Mouse (Mus musculus): ENCODE measurements around the gene Inpp5e.

Gene Inpp5e

DNA sequence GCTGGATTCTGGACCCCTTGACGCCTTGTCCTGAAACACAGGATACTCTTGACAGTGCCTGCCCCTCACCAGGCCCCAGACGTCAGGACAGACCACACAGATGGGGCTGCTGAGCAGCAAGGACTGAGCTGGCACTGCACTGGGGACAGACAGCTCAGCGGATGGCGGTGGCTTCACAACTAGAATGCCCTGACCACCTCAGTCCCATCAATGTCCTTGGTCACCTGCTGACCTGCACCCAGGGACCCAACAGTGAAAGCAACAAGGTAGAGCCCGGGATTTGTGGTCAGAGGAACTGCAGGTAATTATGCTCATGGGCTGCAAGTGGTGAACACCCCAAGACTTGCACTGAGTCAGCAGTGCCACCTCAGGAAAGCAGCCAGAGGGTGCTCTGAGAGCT, 46.0 kb downstream of the Inpp5e start:
- no peak for DNase-seq (ENCODE audit: low spot score)

DNA sequence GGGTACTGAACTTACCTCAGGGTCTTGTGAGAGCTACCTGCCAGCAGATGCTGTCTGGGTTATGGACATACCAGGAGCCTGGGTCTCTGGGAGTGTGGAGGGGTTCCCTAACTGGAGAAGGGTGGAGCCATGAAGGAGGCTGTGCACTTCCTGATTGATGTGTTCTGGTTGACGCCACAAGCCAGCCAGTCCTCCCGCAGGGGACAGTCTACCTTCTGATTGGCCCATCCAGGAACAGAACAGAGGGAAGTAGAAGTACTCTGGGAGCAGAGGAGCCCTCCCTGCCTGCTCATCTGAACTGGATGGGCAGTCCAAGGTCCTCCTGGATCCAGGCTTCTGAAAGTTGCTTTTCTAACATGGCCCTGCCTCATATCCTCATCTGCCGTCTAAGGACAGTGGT, 48.2 kb downstream of the Inpp5e start, which contains the start of gene Card9:
Card9 (minus strand) TSS at position 147 of the 400 bp plus-strand sequence.
- DNase-seq (ENCODE audit: low spot score), result no peak

DNA sequence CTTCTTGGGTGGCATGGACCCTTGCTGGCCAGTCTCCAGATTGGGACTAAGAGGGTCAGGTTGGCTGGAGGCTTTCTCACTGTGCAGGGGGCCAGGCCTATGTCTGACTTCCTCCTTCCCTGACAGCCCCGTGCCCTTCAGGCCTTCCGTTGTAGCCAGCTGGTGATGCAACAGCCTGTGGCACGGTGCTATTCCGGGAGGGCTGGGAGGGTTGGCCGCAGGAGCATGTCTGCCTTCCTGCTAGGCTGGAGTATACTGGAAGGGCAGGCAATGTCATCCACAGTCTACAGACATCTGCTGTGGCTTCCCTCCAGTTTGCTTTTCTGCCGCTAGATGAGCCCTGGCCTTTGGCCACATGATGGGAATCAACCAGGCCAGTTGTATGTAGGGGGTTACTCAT, 49.0 kb downstream of the Inpp5e start:
- no peak for DNase-seq (ENCODE audit: low spot score)

DNA sequence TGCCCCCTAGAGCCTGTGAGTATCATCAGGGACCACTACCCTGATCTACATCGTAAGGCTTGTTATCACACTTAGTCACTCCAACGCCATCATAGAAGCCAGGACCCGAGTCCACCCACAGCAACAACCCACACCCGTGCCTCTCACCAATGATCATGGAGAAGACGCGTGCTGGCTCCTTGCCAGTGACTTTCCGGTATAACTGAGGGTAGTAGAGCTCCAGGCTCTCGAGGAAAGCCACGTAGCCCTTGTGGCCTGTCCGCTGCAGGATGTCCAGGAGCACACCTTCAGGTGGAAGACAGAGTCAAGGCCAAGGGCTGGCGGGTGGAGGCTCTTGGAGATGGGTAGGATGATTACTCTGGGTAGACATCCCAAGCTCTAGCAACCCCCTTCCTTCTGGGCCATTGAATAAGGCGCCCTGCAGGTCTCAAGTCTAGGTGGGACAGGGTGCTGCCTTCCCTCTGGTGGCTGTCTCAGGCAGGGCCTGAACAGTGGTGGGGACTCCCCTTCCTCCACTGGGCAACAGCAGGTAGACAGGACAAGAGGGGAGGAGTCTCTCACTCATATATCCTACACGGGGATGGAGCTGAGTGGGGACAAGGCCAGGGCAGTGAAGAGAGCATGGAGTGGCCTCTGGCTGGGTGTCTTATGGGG, 50.2 kb downstream of the Inpp5e start:
- DNase-seq (ENCODE audit: low spot score), result no peak

DNA sequence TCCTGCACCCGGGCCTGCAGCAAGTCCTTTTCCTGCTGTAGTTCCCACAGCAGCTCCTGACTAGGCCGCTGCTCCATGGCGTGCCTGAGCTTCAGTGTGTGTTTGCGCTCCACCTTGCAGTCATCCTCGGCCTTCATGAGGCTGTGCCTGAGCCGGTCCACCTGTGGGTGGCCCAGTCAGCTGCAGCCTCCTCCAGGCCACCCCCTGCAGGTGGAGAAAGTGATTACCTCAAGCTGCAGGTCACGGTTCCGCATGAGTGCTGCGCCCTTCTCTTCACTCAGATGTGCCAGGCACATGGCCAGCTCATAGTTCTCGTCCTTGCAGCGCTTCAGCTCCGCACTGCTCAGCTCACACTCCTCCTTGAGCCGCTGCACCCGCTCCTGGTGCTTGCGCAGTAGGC, 51.5 kb downstream of the Inpp5e start:
- DNase-seq (ENCODE audit: low spot score), result no peak

DNA sequence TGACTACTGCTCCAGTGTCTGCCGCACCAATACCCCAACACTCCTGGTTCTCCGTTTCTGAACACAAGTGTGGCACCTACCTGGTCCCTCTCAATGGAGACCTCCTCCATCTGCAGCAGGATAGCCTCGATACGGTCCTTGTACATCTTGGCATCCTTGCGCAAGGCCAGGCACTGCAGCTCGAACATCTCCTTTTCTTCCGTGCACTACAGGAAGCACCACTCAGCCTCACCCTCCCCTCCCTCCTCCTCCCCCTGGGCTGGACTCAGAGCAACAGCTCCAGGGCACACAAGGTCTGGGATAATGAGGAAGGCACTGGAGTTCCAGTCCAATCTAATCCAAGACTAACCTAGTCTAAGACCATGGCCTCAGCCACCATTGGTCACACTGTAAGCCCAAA, 52.3 kb downstream of the Inpp5e start:
- no peak for DNase-seq (ENCODE audit: low spot score)

DNA sequence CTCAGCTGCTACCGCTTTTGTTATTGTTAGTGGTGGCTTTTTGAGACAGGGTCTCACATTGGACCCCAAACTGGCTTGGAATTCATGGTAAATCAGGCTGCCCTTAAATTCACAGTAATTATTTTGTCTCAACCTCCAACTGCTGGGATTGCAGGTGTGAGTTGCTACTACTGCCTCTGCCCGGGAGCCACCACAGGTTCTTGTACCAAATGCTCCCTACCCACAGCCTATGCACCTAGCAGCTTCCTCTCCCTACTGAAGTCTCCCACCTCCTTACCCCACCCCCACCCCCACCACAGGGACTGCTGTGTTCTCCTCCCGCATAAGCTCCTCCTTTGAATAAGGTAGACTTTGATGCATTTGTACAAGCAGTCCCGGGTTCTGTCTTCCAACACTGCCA, 52.8 kb downstream of the Inpp5e start:
- no peak for DNase-seq (ENCODE audit: low spot score)

DNA sequence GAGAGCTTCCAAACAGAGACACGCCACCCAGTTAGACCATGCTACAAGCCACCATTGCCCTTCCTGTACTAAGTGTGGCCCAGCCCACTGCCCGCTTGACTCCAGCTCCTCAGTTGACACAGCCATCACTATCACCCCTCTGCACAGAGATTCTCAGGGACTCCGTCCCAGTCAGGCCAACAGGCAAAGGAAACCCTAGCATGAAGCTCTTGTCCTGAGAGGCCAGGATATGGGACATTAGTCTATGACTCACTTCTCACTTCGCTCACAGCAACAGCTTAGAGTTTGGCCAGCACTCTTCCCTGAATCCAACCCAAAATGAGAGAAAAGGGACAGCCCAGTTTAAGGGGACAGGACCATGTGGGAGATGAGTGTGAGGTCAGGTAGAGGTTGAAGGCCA, 54.6 kb downstream of the Inpp5e start:
- no peak for DNase-seq (ENCODE audit: low spot score)

DNA sequence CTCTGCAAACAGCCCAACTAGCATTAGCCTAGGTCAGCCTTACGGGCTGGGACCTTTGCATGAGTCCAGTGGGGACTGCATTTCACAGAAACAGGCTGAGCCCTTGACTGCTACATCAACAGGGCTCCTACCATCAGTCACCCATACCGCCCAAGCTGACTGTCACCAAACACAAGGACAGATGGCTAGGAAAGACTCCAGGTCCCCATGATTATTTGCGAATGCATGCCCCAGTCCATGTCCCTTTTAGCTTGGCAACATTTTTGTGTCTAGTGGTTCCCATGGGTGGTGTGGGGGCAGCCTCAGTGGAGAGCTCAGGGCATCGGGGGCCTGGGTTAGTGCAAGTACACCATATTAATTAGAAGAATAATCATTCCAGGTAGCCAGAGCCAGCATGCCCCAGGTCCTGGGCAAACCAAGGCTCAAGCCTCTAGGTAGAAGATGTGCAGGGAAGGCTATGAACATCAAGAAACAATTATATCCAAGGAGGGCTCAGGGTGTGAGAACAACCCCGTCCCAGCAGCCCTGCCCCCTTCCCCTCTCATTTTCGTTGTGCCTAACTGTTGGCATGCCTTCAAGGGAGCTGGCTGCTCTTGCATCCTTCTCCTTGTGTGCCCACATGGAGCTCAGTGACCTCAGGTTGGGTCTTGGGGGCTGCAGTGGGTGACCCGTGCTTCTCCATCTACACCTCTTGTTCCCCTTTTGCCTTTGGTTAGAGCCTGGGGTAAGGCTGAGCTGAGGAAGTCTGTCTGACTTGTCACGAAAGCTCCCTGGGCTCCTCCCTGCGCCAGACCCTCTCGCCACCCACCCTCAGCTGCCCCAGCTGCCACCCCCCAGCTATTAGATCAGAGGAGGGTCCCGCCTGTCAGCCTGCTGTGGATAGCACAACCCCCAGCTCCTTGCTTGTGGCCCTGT, 55.7 kb downstream of the Inpp5e start:
- no peak for DNase-seq (ENCODE audit: low spot score)

DNA sequence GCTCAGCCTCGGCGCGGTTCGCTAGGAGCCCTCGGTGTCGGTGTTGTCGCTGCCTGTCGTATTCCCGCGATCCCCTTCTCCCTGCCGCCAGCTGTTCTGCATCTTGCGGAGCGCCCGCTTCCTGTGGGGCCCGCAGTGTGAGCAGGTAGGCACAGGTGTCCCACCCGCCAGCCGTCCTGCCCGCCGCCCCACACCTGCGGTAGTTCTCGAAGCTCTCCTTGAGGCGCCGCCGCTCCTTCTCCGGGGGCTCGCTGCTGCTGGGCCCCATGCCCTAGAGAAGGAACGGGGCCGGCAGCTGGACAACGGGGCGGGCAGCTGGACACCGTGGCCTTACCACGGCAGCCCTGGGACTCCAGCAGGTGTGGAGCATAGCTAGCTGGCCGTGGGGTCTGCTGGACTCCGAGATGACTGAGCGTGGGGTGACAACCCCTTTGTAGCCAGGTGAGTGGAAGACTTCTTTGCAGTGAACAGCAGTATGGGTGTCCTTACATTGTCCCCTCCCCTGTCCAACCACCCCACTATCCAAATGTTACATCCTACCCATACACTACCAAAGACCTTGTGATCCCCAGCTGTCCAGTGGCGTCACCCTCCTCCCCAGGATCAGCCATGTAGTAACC, 56.6 kb downstream of the Inpp5e start:
- no peak for DNase-seq (ENCODE audit: low spot score)

DNA sequence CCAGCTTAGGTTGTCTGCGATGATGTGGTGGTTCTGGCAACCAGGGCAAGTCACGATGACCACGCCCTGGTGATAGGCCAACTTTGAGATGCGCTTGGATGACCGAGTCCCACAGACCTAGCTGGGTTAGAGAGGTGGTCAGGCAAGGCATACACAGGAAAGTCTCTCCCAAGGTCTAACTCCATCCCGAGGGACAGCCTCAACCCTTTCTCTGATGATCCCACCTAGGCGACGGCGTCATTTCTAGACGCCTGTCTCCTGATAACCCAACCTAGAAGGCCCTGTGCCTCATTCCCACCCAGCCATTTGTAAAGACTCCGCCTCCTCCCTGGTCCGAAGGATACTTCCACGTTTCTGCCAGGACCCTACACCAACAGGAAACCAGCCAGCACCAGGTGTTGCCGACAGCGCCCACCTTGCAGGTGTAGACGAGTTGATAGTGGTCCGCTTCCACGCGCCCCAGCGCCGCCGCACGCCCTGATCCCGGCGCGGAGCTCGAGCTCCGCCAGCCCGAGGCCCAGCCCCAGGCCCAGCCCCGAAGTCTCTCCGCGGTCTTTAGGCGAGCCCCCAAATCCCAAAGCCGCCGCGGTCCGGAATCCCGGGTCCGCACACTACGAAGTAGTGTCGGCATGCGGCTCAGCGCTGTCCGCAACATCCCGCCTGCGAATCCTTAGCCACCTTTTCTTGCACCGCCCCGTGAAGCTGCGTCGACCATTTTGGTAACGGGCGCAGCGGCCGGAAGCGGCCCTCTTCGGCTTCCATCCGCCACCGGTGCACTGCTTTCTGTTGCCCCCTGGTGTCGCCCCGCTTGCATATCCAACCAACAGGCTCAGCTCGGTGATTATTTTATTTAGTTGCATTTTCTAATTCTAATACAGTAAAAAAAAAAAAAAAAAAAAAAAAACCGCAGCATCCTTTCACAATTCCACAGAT, 57.4 kb downstream of the Inpp5e start, which contains the start of gene Dnlz:
Dnlz (minus strand) TSS at position 753 of the 933 bp plus-strand sequence.
- DNase-seq (ENCODE audit: low spot score), result peak; percentile 95

DNA sequence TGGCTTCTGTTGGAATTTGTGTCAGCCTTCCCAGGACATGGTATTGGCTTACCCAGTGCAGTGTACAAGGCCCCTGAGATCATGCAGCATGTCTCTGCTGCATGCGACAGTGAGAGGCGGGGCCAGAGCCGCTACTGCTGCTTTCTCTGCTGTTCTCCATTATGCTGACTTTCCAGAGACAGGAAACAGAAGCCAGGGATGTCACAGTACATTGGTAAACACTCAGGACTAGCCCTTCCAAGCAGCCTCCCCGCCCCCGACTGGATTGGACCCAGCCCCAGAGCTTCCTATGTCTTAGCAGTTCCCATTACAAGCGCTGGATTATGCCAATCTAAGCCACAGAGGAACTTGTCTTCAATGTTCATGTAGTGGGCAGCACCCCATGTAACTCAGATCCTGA, 60.8 kb downstream of the Inpp5e start:
- no peak for DNase-seq (ENCODE audit: low spot score)

All from retina, embryonic 14.5 days (tissue).